Comparison of ENCODE assay signal across 10 mouse cellular contexts in genomic region chr2:160619300-160619699, GRCm38 (mm10). TPM values are rescaled to one million over a fixed set of nuclear protein-coding genes. Genes with fewer than 3 reads are reported as not detected.
DNase-seq lines count a peak whose midpoint lies in the region; ATAC-seq and TF ChIP-seq lines count a peak whose summit lies in the region.
"Had no signal": no experiment of that assay in that cellular context is flagged by ENCODE, and none has a peak within 500 bp of the region (broad histone marks: within the 10 kb centered on the region; RNA-seq: fewer than 3 reads in every experiment).

No protein-coding gene starts in this region.

- no peaks in the 10 kb centered on the region for H3K36me3 ChIP-seq in midbrain, embryonic 11.5 days (ENCODE audit: control insufficient read depth, insufficient read depth, low read length)
- no peaks in the 10 kb centered on the region for H3K36me3 ChIP-seq in midbrain, embryonic 14.5 days (ENCODE audit: control insufficient read depth, insufficient read depth, low read length)
- no peaks in the 10 kb centered on the region for H3K36me3 ChIP-seq in intestine, postnatal 0 days (ENCODE audit: control insufficient read depth, insufficient read depth)
- H3K36me3 ChIP-seq in myocyte (ENCODE audit: control insufficient read depth, insufficient read depth): no peaks in the 10 kb centered on the region

- TF ChIP-seq POLR2A in myocyte (IDR thresholded peaks at IDR 0.05; ENCODE audit: insufficient read length, low read depth): peak; percentile 37

- no peak for TF ChIP-seq CTCF in gastrocnemius, adult 2 months (IDR thresholded peaks at IDR 0.05)
- TF ChIP-seq CTCF in intestine, postnatal 0 days (IDR thresholded peaks at IDR 0.05; ENCODE audit: low read depth): no peak

- peak overlapping the region; percentile 43; the same call in 1 of the 2 replicates for H3K4me3 ChIP-seq in gastrocnemius, adult 2 months
- H3K4me3 ChIP-seq in midbrain, embryonic 11.5 days (ENCODE audit: low read depth, low read length): no peak overlapping the region
- no peak overlapping the region for H3K4me3 ChIP-seq in midbrain, embryonic 14.5 days (replicated peaks; ENCODE audit: low read depth, low read length)
- no peak overlapping the region for H3K4me3 ChIP-seq in intestine, postnatal 0 days (ENCODE audit: low read depth, low read length)
- peak overlapping the region; percentile 30 for H3K4me3 ChIP-seq in myocyte
- H3K4me3 ChIP-seq: forebrain, embryonic 13.5 days had no signal

- H3ac ChIP-seq in myocyte (ENCODE audit: control insufficient read depth, insufficient read length): no peak overlapping the region

- H3K4me1 ChIP-seq in midbrain, embryonic 11.5 days (ENCODE audit: control insufficient read depth, insufficient read depth, low read length): no peaks in the 10 kb centered on the region
- 0 out of 2 replicates have a peak, but pooled peaks cover 2% of the 10 kb centered on the region for H3K4me1 ChIP-seq in midbrain, embryonic 14.5 days (ENCODE audit: control insufficient read depth, insufficient read depth, low read length)
- H3K4me1 ChIP-seq in intestine, postnatal 0 days (replicated peaks; ENCODE audit: control insufficient read depth, insufficient read depth, low read length): peaks cover 11% of the 10 kb centered on the region

- H3K27me3 ChIP-seq in midbrain, embryonic 11.5 days (ENCODE audit: control insufficient read depth, insufficient read depth, low read length): no peaks in the 10 kb centered on the region
- no peaks in the 10 kb centered on the region for H3K27me3 ChIP-seq in midbrain, embryonic 14.5 days (ENCODE audit: control insufficient read depth, insufficient read depth, low read length)
- H3K27me3 ChIP-seq in intestine, postnatal 0 days (replicated peaks; ENCODE audit: control insufficient read depth, insufficient read depth, low read length): no peaks in the 10 kb centered on the region
- H3K27me3 ChIP-seq in myocyte (ENCODE audit: control insufficient read depth, insufficient read depth, insufficient read length): no peaks in the 10 kb centered on the region
- H3K27me3 ChIP-seq: forebrain, embryonic 13.5 days had no signal

- no peak overlapping the region for H3K9ac ChIP-seq in midbrain, embryonic 11.5 days (ENCODE audit: low read length)
- no peak overlapping the region for H3K9ac ChIP-seq in midbrain, embryonic 14.5 days (replicated peaks; ENCODE audit: low read length)
- no peak overlapping the region for H3K9ac ChIP-seq in intestine, postnatal 0 days (ENCODE audit: low read depth, low read length)
- H3K9ac ChIP-seq: forebrain, embryonic 13.5 days had no signal

- ATAC-seq in midbrain, embryonic 11.5 days (ENCODE audit: low FRiP score): no peak
- no peak for ATAC-seq in midbrain, embryonic 14.5 days (ENCODE audit: low FRiP score, low TSS enrichment)
- no peak for ATAC-seq in intestine, postnatal 0 days

- no peak for DNase-seq in gastrocnemius, adult 2 months
- DNase-seq in gastrocnemius, postnatal 10 days: no peak
- DNase-seq in midbrain, embryonic 11.5 days (ENCODE audit: low spot score, missing footprints): peak; percentile 61
- DNase-seq in midbrain, embryonic 14.5 days: no peak
- DNase-seq in right cerebral cortex, postnatal 4 days: no peak
- no peak for DNase-seq in adrenal gland, adult 18-20 months (ENCODE audit: low spot score in 2 of 2)

- H3K4me2 ChIP-seq in midbrain, embryonic 11.5 days: no peak overlapping the region
- no peak overlapping the region for H3K4me2 ChIP-seq in midbrain, embryonic 14.5 days (ENCODE audit: low read length)
- peak overlapping the region; percentile 30 for H3K4me2 ChIP-seq in intestine, postnatal 0 days (replicated peaks; ENCODE audit: low read depth)
- H3K4me2 ChIP-seq in myocyte (ENCODE audit: low read depth): peak overlapping the region; percentile 60
- H3K4me2 ChIP-seq: forebrain, embryonic 13.5 days had no signal

- peak overlapping the region; percentile 75 for H3K27ac ChIP-seq in gastrocnemius, adult 2 months
- H3K27ac ChIP-seq in midbrain, embryonic 11.5 days (ENCODE audit: low read depth, low read length): no peak overlapping the region
- H3K27ac ChIP-seq in midbrain, embryonic 14.5 days (replicated peaks; ENCODE audit: low read depth, low read length): no peak overlapping the region
- no peak overlapping the region for H3K27ac ChIP-seq in intestine, postnatal 0 days (ENCODE audit: low read depth, low read length)
- H3K27ac ChIP-seq: forebrain, embryonic 13.5 days; kidney, postnatal 0 days had no signal

- WGBS in midbrain, embryonic 11.5 days: 92% methylated on average over 5 of the region's 5 CpGs
- 84% methylated on average over 5 of the region's 5 CpGs for WGBS in midbrain, embryonic 14.5 days
- 70% methylated on average over 5 of the region's 5 CpGs for WGBS in intestine, postnatal 0 days

- H3K9me3 ChIP-seq in midbrain, embryonic 11.5 days (ENCODE audit: control insufficient read depth, low read length): no peaks in the 10 kb centered on the region
- H3K9me3 ChIP-seq in midbrain, embryonic 14.5 days (ENCODE audit: control insufficient read depth, low read length): no peaks in the 10 kb centered on the region
- no peaks in the 10 kb centered on the region for H3K9me3 ChIP-seq in intestine, postnatal 0 days (ENCODE audit: control insufficient read depth)
- H3K9me3 ChIP-seq: forebrain, embryonic 13.5 days had no signal

- intact Hi-C loops in gastrocnemius, adult 2 months (cut with DNase I): loop anchor here (5.0 to 10.0 kb wide), 2 partner anchors 76 to 93 kb away; no protein-coding TSS in a partner anchor

- H3K79me2 ChIP-seq in myocyte (ENCODE audit: control insufficient read depth, insufficient read depth): no peaks in the 10 kb centered on the region

TF ChIP-seq in myocyte, 11 proteins besides CTCF, POLR2A, EP300 and RAD21:
- peak; percentile 65 for TF ChIP-seq TCF12 (IDR thresholded peaks at IDR 0.05; ENCODE audit: insufficient read depth, poor library complexity, severe bottlenecking)
- TF ChIP-seq MYOD1 (IDR thresholded peaks at IDR 0.05; ENCODE audit: control insufficient read depth in 1 of 3, insufficient read length in 2 of 3, low read depth in 2 of 3): peak in 2 of 3 experiments; percentile 48 to 76
- TF ChIP-seq MYOG (IDR thresholded peaks at IDR 0.05; ENCODE audit: control insufficient read depth in 1 of 3, insufficient read depth in 1 of 3, insufficient read length in 2 of 3, low read depth in 2 of 3): peak in 2 of 3 experiments; percentile 35 to 51
- TF ChIP-seq E2F4 (IDR thresholded peaks at IDR 0.05; ENCODE audit: insufficient read depth): no peak

RNA-seq across cellular contexts. Expression of gene Top1, which starts 26.4 kb away (rescaled TPM):
- total RNA-seq in gastrocnemius, adult 2 months (2021): 10 to 100 TPM; 39.5 to 53.2 TPM
- 10 to 100 TPM; 42.3 to 54.4 TPM for total RNA-seq in gastrocnemius, postnatal 10 days (2021)
- polyA plus RNA-seq in midbrain, embryonic 11.5 days (2014; fragmentation: Nextera tagmentation; extraction: Ambion mirVana): 114 and 122 TPM in 2 replicates
- polyA plus RNA-seq in midbrain, embryonic 14.5 days (2014; fragmentation: Nextera tagmentation; extraction: Ambion mirVana): 83.2 and 83.5 TPM in 2 replicates
- polyA plus RNA-seq in intestine, postnatal 0 days (2015; fragmentation: Nextera tagmentation; extraction: Ambion mirVana): 32.7 and 39.2 TPM in 2 replicates
- polyA plus RNA-seq in myocyte (2012; fragmentation: generic; extraction: Trizol): 37.2 TPM
- total RNA-seq in adrenal gland, adult 18-20 months (2021): 100 to 1,000 TPM in 1 of 2 experiments, 10 to 100 TPM in 1; 83.5 to 105 TPM

Comparison
In these comparisons a context has a peak if more than half of its experiments do, and no peak if none do; other contexts are left out.
1. H3K4me3 ChIP-seq: peak in gastrocnemius, adult 2 months (single experiment) and myocyte (single experiment); none in midbrain, embryonic 11.5 days (single experiment), midbrain, embryonic 14.5 days (single experiment) and intestine, postnatal 0 days (single experiment).
2. H3K4me2 ChIP-seq: peak in intestine, postnatal 0 days (single experiment) and myocyte (single experiment); none in midbrain, embryonic 11.5 days (single experiment) and midbrain, embryonic 14.5 days (single experiment).